Mouse (Mus musculus): ENCODE measurements around the gene Ascc2. TPM values are rescaled to one million over a fixed set of nuclear protein-coding genes. Genes with fewer than 3 reads are reported as not detected.

Gene Ascc2
- polyA plus RNA-seq, 1 experiment: 57.6 TPM

DNA sequence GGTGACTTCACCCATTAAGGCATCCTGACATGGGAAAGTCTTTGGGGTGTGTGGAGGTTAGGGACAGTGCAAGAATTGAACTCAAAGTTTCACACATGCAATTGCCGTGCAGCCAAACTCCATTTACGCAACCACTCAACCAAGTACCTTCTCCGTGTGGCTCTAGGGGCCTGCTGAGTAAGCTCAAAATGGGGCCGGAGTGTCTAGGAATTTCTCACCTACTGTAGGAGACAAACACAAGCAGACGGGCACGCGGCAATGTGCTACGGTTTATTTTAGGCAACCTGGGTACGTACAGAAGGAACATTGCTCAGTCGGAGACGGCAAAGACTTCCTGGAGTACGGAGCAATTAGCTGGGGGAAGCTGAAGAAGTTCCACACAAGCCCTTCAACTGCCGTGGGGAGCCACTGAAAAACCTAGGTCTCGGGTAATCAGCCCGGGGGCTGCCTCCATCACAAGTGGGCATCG lies 17.5 kb upstream of the Ascc2 start, which contains the start of gene Gm11032:
Gene Gm11032 (plus strand): TSS at position 51 of the 469 bp plus-strand sequence.
- no peaks in the 10 kb centered on the region for H3K27me3 ChIP-seq (ENCODE audit: control insufficient read depth, insufficient read depth, insufficient read length)
- no peaks in the 10 kb centered on the region for H3K79me2 ChIP-seq (ENCODE audit: control insufficient read depth, insufficient read depth)
- H3K36me3 ChIP-seq (ENCODE audit: control insufficient read depth, insufficient read depth): no peaks in the 10 kb centered on the region
- no peak within 1 kb of the TSS for H3K4me2 ChIP-seq (ENCODE audit: low read depth)
- TF ChIP-seq TCF12 (IDR thresholded peaks at IDR 0.05; ENCODE audit: insufficient read depth, poor library complexity, severe bottlenecking) (no peak), MAX (IDR thresholded peaks at IDR 0.05; ENCODE audit: low read depth) (no peak), SRF (IDR thresholded peaks at IDR 0.05; ENCODE audit: control insufficient read depth, insufficient read length, low read depth) (no peak), E2F4 (IDR thresholded peaks at IDR 0.05; ENCODE audit: insufficient read depth) (no peak), MYOD1 (IDR thresholded peaks at IDR 0.05; ENCODE audit: control insufficient read depth in 1 of 3, insufficient read length in 2 of 3, low read depth in 2 of 3) (no peak), POLR2AphosphoS2 (IDR thresholded peaks at IDR 0.05; ENCODE audit: insufficient read length, low read depth) (no peak), POLR2A (IDR thresholded peaks at IDR 0.05; ENCODE audit: insufficient read length, low read depth) (no peak), REST (IDR thresholded peaks at IDR 0.05; ENCODE audit: insufficient read depth, insufficient read length) (no peak), CEBPB (IDR thresholded peaks at IDR 0.05; ENCODE audit: insufficient read depth, poor library complexity, severe bottlenecking) (no peak), TCF3 (IDR thresholded peaks at IDR 0.05; ENCODE audit: insufficient read length, low read depth) (no peak), USF1 (IDR thresholded peaks at IDR 0.05; ENCODE audit: low read depth) (no peak), MYOG (IDR thresholded peaks at IDR 0.05; ENCODE audit: control insufficient read depth in 1 of 3, insufficient read depth in 1 of 3, insufficient read length in 2 of 3, low read depth in 2 of 3) (no peak)
- no peak within 1 kb of the TSS for H3K4me3 ChIP-seq
- no peak within 1 kb of the TSS for H3ac ChIP-seq (ENCODE audit: control insufficient read depth, insufficient read length)

DNA sequence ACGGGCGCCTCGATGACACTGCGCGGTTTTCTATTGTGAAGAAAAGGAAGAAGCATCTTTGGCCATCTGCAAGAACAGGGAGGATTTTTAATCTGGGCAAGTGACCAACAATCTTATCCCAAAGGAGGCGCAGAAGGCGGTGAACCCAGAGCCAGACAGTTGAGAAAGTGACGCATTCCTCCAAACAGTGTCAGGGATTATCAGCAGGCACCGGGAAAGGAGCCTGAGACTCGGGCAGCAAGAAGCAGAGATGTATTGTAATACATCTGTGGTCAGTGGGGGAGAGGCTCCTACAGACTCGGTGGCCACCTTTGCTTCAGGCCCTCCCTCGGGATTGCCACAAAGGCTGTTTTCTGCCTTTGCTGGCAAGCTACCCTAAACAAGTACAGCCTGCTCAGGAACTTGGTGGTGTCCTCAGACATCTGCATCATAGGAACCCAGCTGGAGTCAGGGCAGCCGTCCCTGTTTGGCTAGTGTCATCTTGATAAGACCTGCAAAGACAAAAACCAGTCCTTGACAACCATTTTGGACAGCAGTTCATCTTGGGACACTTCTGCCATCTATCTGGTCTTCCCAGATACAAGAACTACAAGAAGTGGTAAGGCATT lies 16.9 kb upstream of the Ascc2 start:
- H3K79me2 ChIP-seq (ENCODE audit: control insufficient read depth, insufficient read depth): no peaks in the 10 kb centered on the region
- no peak overlapping the region for H3ac ChIP-seq (ENCODE audit: control insufficient read depth, insufficient read length)
- no peak for TF ChIP-seq POLR2A (IDR thresholded peaks at IDR 0.05; ENCODE audit: insufficient read length, low read depth)
- no peak for TF ChIP-seq TCF3 (IDR thresholded peaks at IDR 0.05; ENCODE audit: insufficient read length, low read depth)
- TF ChIP-seq E2F4 (IDR thresholded peaks at IDR 0.05; ENCODE audit: insufficient read depth): no peak
- TF ChIP-seq MYOG (IDR thresholded peaks at IDR 0.05; ENCODE audit: control insufficient read depth in 1 of 3, insufficient read depth in 1 of 3, insufficient read length in 2 of 3, low read depth in 2 of 3): no peak
- no peak for TF ChIP-seq TCF12 (IDR thresholded peaks at IDR 0.05; ENCODE audit: insufficient read depth, poor library complexity, severe bottlenecking)
- no peak for TF ChIP-seq SRF (IDR thresholded peaks at IDR 0.05; ENCODE audit: control insufficient read depth, insufficient read length, low read depth)
- TF ChIP-seq POLR2AphosphoS2 (IDR thresholded peaks at IDR 0.05; ENCODE audit: insufficient read length, low read depth): no peak
- no peak for TF ChIP-seq MAX (IDR thresholded peaks at IDR 0.05; ENCODE audit: low read depth)
- TF ChIP-seq MYOD1 (IDR thresholded peaks at IDR 0.05; ENCODE audit: control insufficient read depth in 1 of 3, insufficient read length in 2 of 3, low read depth in 2 of 3): no peak
- H3K27me3 ChIP-seq (ENCODE audit: control insufficient read depth, insufficient read depth, insufficient read length): no peaks in the 10 kb centered on the region
- H3K4me2 ChIP-seq (ENCODE audit: low read depth): no peak overlapping the region
- no peak overlapping the region for H3K4me3 ChIP-seq
- H3K36me3 ChIP-seq (ENCODE audit: control insufficient read depth, insufficient read depth): no peaks in the 10 kb centered on the region

GRCm38 (mm10) chr11:4621866-4622265 lies 15.7 kb upstream of the Ascc2 start:
- Histone ChIP-seq H3K4me2 (ENCODE audit: low read depth) (no peak overlapping the region), H3K79me2 (ENCODE audit: control insufficient read depth, insufficient read depth) (no peaks in the 10 kb centered on the region), H3K36me3 (ENCODE audit: control insufficient read depth, insufficient read depth) (no peaks in the 10 kb centered on the region), H3ac (ENCODE audit: control insufficient read depth, insufficient read length) (no peak overlapping the region), H3K4me3 (no peak overlapping the region), H3K27me3 (ENCODE audit: control insufficient read depth, insufficient read depth, insufficient read length) (no peaks in the 10 kb centered on the region)
- TF ChIP-seq CEBPB (IDR thresholded peaks at IDR 0.05; ENCODE audit: insufficient read depth, poor library complexity, severe bottlenecking) (no peak), POLR2A (IDR thresholded peaks at IDR 0.05; ENCODE audit: insufficient read length, low read depth) (no peak)

DNA sequence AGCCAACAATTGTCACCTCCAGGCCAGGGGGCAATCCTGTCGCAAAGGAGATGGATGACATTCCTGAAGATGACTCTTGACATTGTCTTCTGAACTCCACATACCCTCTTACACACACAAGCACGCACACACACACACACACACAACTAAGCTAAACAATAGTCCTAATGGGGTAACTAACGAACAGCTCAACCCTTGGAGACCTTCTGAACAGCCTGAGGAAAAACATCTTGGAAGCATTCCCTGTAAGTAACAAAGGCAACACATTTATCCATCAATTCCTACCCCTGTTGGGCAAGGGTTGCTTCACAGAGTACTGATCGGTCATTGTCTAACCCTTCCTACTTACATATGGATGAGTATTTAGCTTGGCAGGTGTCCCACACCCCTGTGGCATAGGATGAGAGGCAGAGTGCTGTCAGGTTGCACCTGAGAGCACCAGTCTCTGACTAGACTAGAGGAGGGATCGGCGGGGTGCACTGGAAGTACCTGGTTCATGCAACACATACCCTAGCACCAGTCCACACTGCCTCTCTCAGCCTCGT lies 15.0 kb upstream of the Ascc2 start:
- H3K79me2 ChIP-seq (ENCODE audit: control insufficient read depth, insufficient read depth): no peaks in the 10 kb centered on the region
- no peak for TF ChIP-seq POLR2A (IDR thresholded peaks at IDR 0.05; ENCODE audit: insufficient read length, low read depth)
- TF ChIP-seq POLR2AphosphoS2 (IDR thresholded peaks at IDR 0.05; ENCODE audit: insufficient read length, low read depth): no peak
- TF ChIP-seq MYOD1 (IDR thresholded peaks at IDR 0.05; ENCODE audit: control insufficient read depth in 1 of 3, insufficient read length in 2 of 3, low read depth in 2 of 3): no peak
- no peak for TF ChIP-seq USF1 (IDR thresholded peaks at IDR 0.05; ENCODE audit: low read depth)
- TF ChIP-seq MAX (IDR thresholded peaks at IDR 0.05; ENCODE audit: low read depth): no peak
- no peak for TF ChIP-seq MYOG (IDR thresholded peaks at IDR 0.05; ENCODE audit: control insufficient read depth in 1 of 3, insufficient read depth in 1 of 3, insufficient read length in 2 of 3, low read depth in 2 of 3)
- no peak for TF ChIP-seq CEBPB (IDR thresholded peaks at IDR 0.05; ENCODE audit: insufficient read depth, poor library complexity, severe bottlenecking)
- TF ChIP-seq TCF3 (IDR thresholded peaks at IDR 0.05; ENCODE audit: insufficient read length, low read depth): no peak
- H3K27me3 ChIP-seq (ENCODE audit: control insufficient read depth, insufficient read depth, insufficient read length): no peaks in the 10 kb centered on the region
- H3K4me3 ChIP-seq: no peak overlapping the region
- H3K4me2 ChIP-seq (ENCODE audit: low read depth): no peak overlapping the region
- H3K36me3 ChIP-seq (ENCODE audit: control insufficient read depth, insufficient read depth): no peaks in the 10 kb centered on the region
- H3ac ChIP-seq (ENCODE audit: control insufficient read depth, insufficient read length): no peak overlapping the region

DNA sequence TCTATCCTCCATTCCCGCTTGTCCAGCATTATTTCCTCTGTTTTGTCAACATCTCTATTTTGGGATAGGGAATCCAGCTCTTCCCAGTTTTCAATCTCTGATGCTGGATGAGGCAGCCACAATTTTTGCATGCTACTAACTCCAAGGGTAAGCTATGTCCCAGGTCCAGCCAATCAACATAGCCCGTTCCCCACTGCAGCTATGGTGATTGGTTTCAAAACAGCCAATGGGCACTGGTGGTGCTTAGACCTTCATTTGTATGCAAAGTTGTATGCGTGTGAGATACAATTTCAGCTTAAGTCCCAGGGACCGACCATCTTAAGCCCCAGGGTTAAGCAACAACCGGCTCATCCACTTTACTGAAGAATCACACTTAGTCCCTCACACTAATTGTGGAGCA lies 14.6 kb upstream of the Ascc2 start:
- Histone ChIP-seq H3K79me2 (ENCODE audit: control insufficient read depth, insufficient read depth) (no peaks in the 10 kb centered on the region), H3ac (ENCODE audit: control insufficient read depth, insufficient read length) (no peak overlapping the region), H3K36me3 (ENCODE audit: control insufficient read depth, insufficient read depth) (no peaks in the 10 kb centered on the region), H3K4me2 (ENCODE audit: low read depth) (no peak overlapping the region), H3K27me3 (ENCODE audit: control insufficient read depth, insufficient read depth, insufficient read length) (no peaks in the 10 kb centered on the region), H3K4me3 (no peak overlapping the region)
- no peak for TF ChIP-seq USF1 (IDR thresholded peaks at IDR 0.05; ENCODE audit: low read depth)
- TF ChIP-seq REST (IDR thresholded peaks at IDR 0.05; ENCODE audit: insufficient read depth, insufficient read length): no peak
- no peak for TF ChIP-seq E2F4 (IDR thresholded peaks at IDR 0.05; ENCODE audit: insufficient read depth)
- TF ChIP-seq CEBPB (IDR thresholded peaks at IDR 0.05; ENCODE audit: insufficient read depth, poor library complexity, severe bottlenecking): no peak
- TF ChIP-seq MYOD1 (IDR thresholded peaks at IDR 0.05; ENCODE audit: control insufficient read depth in 1 of 3, insufficient read length in 2 of 3, low read depth in 2 of 3): no peak
- no peak for TF ChIP-seq MYOG (IDR thresholded peaks at IDR 0.05; ENCODE audit: control insufficient read depth in 1 of 3, insufficient read depth in 1 of 3, insufficient read length in 2 of 3, low read depth in 2 of 3)
- no peak for TF ChIP-seq MAX (IDR thresholded peaks at IDR 0.05; ENCODE audit: low read depth)
- no peak for TF ChIP-seq SRF (IDR thresholded peaks at IDR 0.05; ENCODE audit: control insufficient read depth, insufficient read length, low read depth)
- no peak for TF ChIP-seq POLR2A (IDR thresholded peaks at IDR 0.05; ENCODE audit: insufficient read length, low read depth)
- TF ChIP-seq POLR2AphosphoS2 (IDR thresholded peaks at IDR 0.05; ENCODE audit: insufficient read length, low read depth): no peak
- TF ChIP-seq TCF12 (IDR thresholded peaks at IDR 0.05; ENCODE audit: insufficient read depth, poor library complexity, severe bottlenecking): no peak
- no peak for TF ChIP-seq TCF3 (IDR thresholded peaks at IDR 0.05; ENCODE audit: insufficient read length, low read depth)
